ENCODE assay signal across 34 mouse cellular contexts in the genomic region with DNA sequence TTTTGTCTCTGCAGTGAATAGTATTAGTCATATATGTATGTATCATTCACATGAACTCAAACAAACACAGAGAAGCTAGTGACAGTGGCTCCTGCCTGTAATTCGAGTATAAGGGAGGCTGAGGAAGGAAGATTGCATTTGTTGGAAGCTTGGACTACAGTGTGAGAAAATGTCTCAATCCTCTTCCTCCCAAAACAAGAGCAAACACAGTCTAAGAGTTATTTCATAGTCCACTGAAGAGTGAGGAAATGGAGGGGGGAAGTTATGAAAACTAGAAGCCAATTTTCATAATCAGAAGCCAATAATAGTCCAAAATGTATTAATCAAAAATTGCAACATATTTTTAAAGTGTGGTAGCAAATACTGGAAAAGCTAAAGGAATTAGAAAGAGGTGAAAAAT.
"Had no signal": no experiment of that assay in that cellular context is flagged by ENCODE, and none has a peak within 500 bp of the region (broad histone marks: within the 10 kb centered on the region; RNA-seq: fewer than 3 reads in every experiment).

No protein-coding gene starts in this region.

- ATAC-seq: hindbrain, embryonic 16.5 days; hindbrain, postnatal 0 days; inflammation-experienced regulatory T-cells, adult 6 months; intestine, embryonic 15.5 days; intestine, embryonic 16.5 days; intestine, postnatal 0 days had no signal

- H3K4me3 ChIP-seq: heart, embryonic 10.5 days; heart, embryonic 12.5 days; heart, embryonic 13.5 days; heart, embryonic 15.5 days; hindbrain, embryonic 10.5 days; hindbrain, embryonic 12.5 days; hindbrain, embryonic 13.5 days; hindbrain, embryonic 15.5 days; intestine, embryonic 15.5 days; kidney, embryonic 15.5 days; layer of hippocampus, adult 2 months had no signal

- H3K27ac ChIP-seq: heart, embryonic 10.5 days; heart, embryonic 13.5 days; heart, embryonic 15.5 days; hindbrain, embryonic 10.5 days; hindbrain, embryonic 12.5 days; hindbrain, embryonic 13.5 days; hindbrain, embryonic 14.5 days; hindbrain, embryonic 15.5 days; hindbrain, postnatal 0 days; intestine, embryonic 15.5 days; kidney, embryonic 15.5 days; kidney, postnatal 0 days; layer of hippocampus, adult 2 months had no signal

- H3K27me3 ChIP-seq: heart, embryonic 12.5 days; heart, embryonic 13.5 days; heart, embryonic 15.5 days; hindbrain, embryonic 12.5 days; hindbrain, embryonic 13.5 days; hindbrain, embryonic 15.5 days; intestine, embryonic 15.5 days; kidney, embryonic 15.5 days had no signal

- H3K4me1 ChIP-seq: heart, embryonic 10.5 days; heart, embryonic 12.5 days; heart, embryonic 13.5 days; heart, embryonic 15.5 days; hindbrain, embryonic 10.5 days; hindbrain, embryonic 12.5 days; hindbrain, embryonic 13.5 days; hindbrain, embryonic 15.5 days; intestine, embryonic 15.5 days; kidney, embryonic 15.5 days had no signal

- H3K36me3 ChIP-seq: heart, embryonic 10.5 days; heart, embryonic 12.5 days; heart, embryonic 13.5 days; heart, embryonic 15.5 days; hindbrain, embryonic 10.5 days; hindbrain, embryonic 12.5 days; hindbrain, embryonic 13.5 days; hindbrain, embryonic 15.5 days; intestine, embryonic 15.5 days; kidney, embryonic 15.5 days had no signal

- DNase-seq: heart, postnatal 10 days; heart, postnatal 14 days; heart, postnatal 36 days; heart, postnatal 4 days; kidney, adult 11 months; kidney, adult 18-20 months; kidney, adult 2 months; kidney, adult 8-10 months; kidney, adult 9 months; kidney, postnatal 10 days; kidney, postnatal 14 days; kidney, postnatal 25 days; kidney, postnatal 36 days; kidney, postnatal 4 days; layer of hippocampus, adult 9-11 months; layer of hippocampus, postnatal 36 days had no signal
